Mouse (Mus musculus): ENCODE measurements around the gene Slc30a10.

Slc30a10 gene

GRCm38 (mm10) chr1:185462889-185463288 lies 8.2 kb downstream of the Slc30a10 start:
- DNase-seq (ENCODE audit: low spot score) = no peak

- DNase-seq (ENCODE audit: low spot score) = no peak
Measured at GRCm38 (mm10) chr1:185469551-185470021, 14.9 kb downstream of the Slc30a10 start.

GRCm38 (mm10) chr1:185472025-185472720 lies 17.5 kb downstream of the Slc30a10 start:
- DNase-seq (ENCODE audit: low spot score) = peak; percentile 33

GRCm38 (mm10) chr1:185472730-185473129 lies 18.1 kb downstream of the Slc30a10 start:
- no peak for DNase-seq (ENCODE audit: low spot score)

GRCm38 (mm10) chr1:185473437-185473836 lies 18.8 kb downstream of the Slc30a10 start:
- no peak for DNase-seq (ENCODE audit: low spot score)

- no peak for DNase-seq (ENCODE audit: low spot score)
Measured at GRCm38 (mm10) chr1:185479861-185480260, 25.2 kb downstream of the Slc30a10 start.

GRCm38 (mm10) chr1:185482001-185482761 lies 27.5 kb downstream of the Slc30a10 start:
- DNase-seq (ENCODE audit: low spot score) = peak; percentile 16

GRCm38 (mm10) chr1:185482762-185483161 lies 28.1 kb downstream of the Slc30a10 start:
- DNase-seq (ENCODE audit: low spot score) = no peak

- DNase-seq (ENCODE audit: low spot score) = no peak
Measured at GRCm38 (mm10) chr1:185483356-185484057, 28.9 kb downstream of the Slc30a10 start.

- DNase-seq (ENCODE audit: low spot score) = no peak
Measured at GRCm38 (mm10) chr1:185484281-185484680, 29.6 kb downstream of the Slc30a10 start.

- no peak for DNase-seq (ENCODE audit: low spot score)
Measured at GRCm38 (mm10) chr1:185489893-185490292, 35.2 kb downstream of the Slc30a10 start.

- no peak for DNase-seq (ENCODE audit: low spot score)
Measured at GRCm38 (mm10) chr1:185490603-185491002, 36.0 kb downstream of the Slc30a10 start.

- DNase-seq (ENCODE audit: low spot score) = no peak
Measured at GRCm38 (mm10) chr1:185493439-185494034, 38.9 kb downstream of the Slc30a10 start.

GRCm38 (mm10) chr1:185496791-185497460 lies 42.3 kb downstream of the Slc30a10 start:
- no peak for DNase-seq (ENCODE audit: low spot score)

GRCm38 (mm10) chr1:185500602-185501001 lies 46.0 kb downstream of the Slc30a10 start:
- DNase-seq (ENCODE audit: low spot score) = no peak

- DNase-seq (ENCODE audit: low spot score) = no peak
Measured at GRCm38 (mm10) chr1:185501801-185502340, 47.2 kb downstream of the Slc30a10 start.

- DNase-seq (ENCODE audit: low spot score) = no peak
Measured at GRCm38 (mm10) chr1:185502550-185502949, 47.9 kb downstream of the Slc30a10 start.

GRCm38 (mm10) chr1:185509042-185509441 lies 54.4 kb downstream of the Slc30a10 start:
- DNase-seq (ENCODE audit: low spot score) = no peak

- no peak for DNase-seq (ENCODE audit: low spot score)
Measured at GRCm38 (mm10) chr1:185511306-185511705, 56.7 kb downstream of the Slc30a10 start.

- DNase-seq (ENCODE audit: low spot score) = peak; percentile 66
Measured at GRCm38 (mm10) chr1:185515526-185515979, 60.9 kb downstream of the Slc30a10 start.

- no peak for DNase-seq (ENCODE audit: low spot score)
Measured at GRCm38 (mm10) chr1:185516041-185516440, 61.4 kb downstream of the Slc30a10 start.
